28 mouse cellular contexts compared by ENCODE assay signal in genomic region chr12:116498666-116499065, GRCm38 (mm10). TPM values are rescaled to one million over a fixed set of nuclear protein-coding genes. Genes with fewer than 3 reads are reported as not detected.
"Had no signal": no experiment of that assay in that cellular context is flagged by ENCODE, and none has a peak within 500 bp of the region (broad histone marks: within the 10 kb centered on the region; RNA-seq: fewer than 3 reads in every experiment).

No protein-coding gene starts in this region.

- H3K4me3 ChIP-seq: heart, embryonic 13.5 days; heart, embryonic 15.5 days; hindbrain, embryonic 13.5 days; hindbrain, embryonic 15.5 days; kidney, embryonic 15.5 days; limb, embryonic 13.5 days; limb, embryonic 15.5 days; liver, embryonic 12.5 days had no signal

- H3K4me1 ChIP-seq: heart, embryonic 15.5 days; hindbrain, embryonic 15.5 days; kidney, embryonic 15.5 days; limb, embryonic 13.5 days; limb, embryonic 15.5 days; liver, embryonic 12.5 days had no signal

- H3K27me3 ChIP-seq: heart, embryonic 13.5 days; heart, embryonic 15.5 days; hindbrain, embryonic 13.5 days; hindbrain, embryonic 15.5 days; kidney, embryonic 15.5 days; limb, embryonic 13.5 days; limb, embryonic 15.5 days had no signal

- H3K9ac ChIP-seq: heart, embryonic 13.5 days; heart, embryonic 15.5 days; hindbrain, embryonic 13.5 days; hindbrain, embryonic 15.5 days; kidney, embryonic 15.5 days; limb, embryonic 13.5 days; limb, embryonic 15.5 days; liver, embryonic 12.5 days; liver, embryonic 14.5 days had no signal

- DNase-seq: gastrocnemius, postnatal 14 days; gastrocnemius, postnatal 36 days; heart, postnatal 36 days; kidney, adult 11 months; kidney, adult 2 months; kidney, adult 9 months; kidney, postnatal 14 days; kidney, postnatal 36 days; layer of hippocampus, adult 9-11 months; layer of hippocampus, postnatal 36 days; left cerebral cortex, postnatal 4 days had no signal

- H3K4me2 ChIP-seq: heart, embryonic 13.5 days; heart, embryonic 15.5 days; hindbrain, embryonic 13.5 days; hindbrain, embryonic 15.5 days; kidney, embryonic 15.5 days; limb, embryonic 13.5 days; limb, embryonic 15.5 days; liver, embryonic 12.5 days had no signal

- H3K36me3 ChIP-seq: heart, embryonic 13.5 days; heart, embryonic 15.5 days; hindbrain, embryonic 13.5 days; hindbrain, embryonic 15.5 days; kidney, embryonic 15.5 days; limb, embryonic 13.5 days; limb, embryonic 15.5 days; liver, embryonic 12.5 days had no signal

- H3K9me3 ChIP-seq: heart, embryonic 13.5 days; heart, embryonic 15.5 days; hindbrain, embryonic 13.5 days; hindbrain, embryonic 15.5 days; kidney, embryonic 15.5 days; limb, embryonic 13.5 days; limb, embryonic 15.5 days; liver, embryonic 12.5 days had no signal

- H3K27ac ChIP-seq: heart, embryonic 13.5 days; heart, embryonic 15.5 days; hindbrain, embryonic 13.5 days; hindbrain, embryonic 15.5 days; hindbrain, postnatal 0 days; kidney, embryonic 15.5 days; kidney, postnatal 0 days; limb, embryonic 13.5 days; limb, embryonic 15.5 days; liver, embryonic 12.5 days; liver, embryonic 14.5 days had no signal

- ATAC-seq: hindbrain, postnatal 0 days; intestine, embryonic 16.5 days; liver, embryonic 12.5 days had no signal

RNA-seq across cellular contexts. Expression of gene Ptprn2, which starts 13.1 kb away (rescaled TPM):
- total RNA-seq: gastrocnemius, adult 18-20 months; gastrocnemius, postnatal 14 days; gastrocnemius, postnatal 36 days; hematopoietic stem cell, adult 5-6 weeks; liver, adult 2 months had no signal
- polyA plus RNA-seq: heart, postnatal 0 days; limb, embryonic 11.5 days; liver, embryonic 12.5 days had no signal
